Mouse (Mus musculus): ENCODE measurements around the gene Gipc1.

The Gipc1 gene

DNA sequence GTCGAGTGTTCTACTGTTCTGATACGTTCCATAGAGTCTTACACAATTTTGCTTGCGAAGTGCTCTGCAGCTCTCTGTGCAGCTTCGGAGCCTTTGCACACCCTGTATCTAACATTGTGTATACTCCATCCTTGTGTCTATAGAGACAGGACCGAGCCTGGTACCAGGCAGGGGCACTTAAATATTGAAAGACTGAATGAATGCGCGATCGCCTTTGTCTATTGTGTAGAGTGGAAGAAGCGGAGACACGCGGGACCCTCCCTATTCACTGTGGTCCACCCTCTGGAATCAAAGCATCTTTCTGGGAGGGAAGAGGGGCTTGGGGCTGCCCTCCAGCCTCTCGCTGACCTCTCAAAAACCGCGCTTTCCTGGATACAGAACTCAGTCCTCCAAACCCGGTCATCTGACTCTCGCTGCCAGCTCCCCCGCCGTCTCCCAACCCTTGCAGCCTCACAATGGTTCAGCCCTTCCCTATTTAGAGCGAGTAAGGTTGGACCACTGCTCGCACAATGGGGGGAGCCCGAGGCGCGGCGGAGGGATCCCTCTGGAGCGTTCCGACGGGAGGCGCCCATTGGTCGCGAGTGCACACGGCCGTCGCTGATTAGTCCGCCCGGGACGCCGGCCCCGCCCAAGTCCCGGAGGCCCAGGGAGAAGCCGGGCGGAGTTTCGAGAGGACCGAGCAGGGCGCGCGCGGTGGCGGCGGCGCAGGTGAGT, at the start of gene Gipc1:
TSS of gene Gipc1 (plus strand) at position 648 of the 714 bp plus-strand sequence.
- peak; percentile 92 for DNase-seq (ENCODE audit: low spot score)

- DNase-seq (ENCODE audit: low spot score), result peak; percentile 98
Measured at GRCm38 (mm10) chr8:83607661-83608397, 44.6 kb upstream of the Gipc1 start, which contains the start of the genes Tecr and Dnajb1. TSS of gene Tecr (minus strand) at chr8:83607971. TSS of gene Dnajb1 (plus strand) at chr8:83608193.

GRCm38 (mm10) chr8:83608398-83608829, 44.1 kb upstream of the Gipc1 start:
- peak; percentile 65 for DNase-seq (ENCODE audit: low spot score)

DNA sequence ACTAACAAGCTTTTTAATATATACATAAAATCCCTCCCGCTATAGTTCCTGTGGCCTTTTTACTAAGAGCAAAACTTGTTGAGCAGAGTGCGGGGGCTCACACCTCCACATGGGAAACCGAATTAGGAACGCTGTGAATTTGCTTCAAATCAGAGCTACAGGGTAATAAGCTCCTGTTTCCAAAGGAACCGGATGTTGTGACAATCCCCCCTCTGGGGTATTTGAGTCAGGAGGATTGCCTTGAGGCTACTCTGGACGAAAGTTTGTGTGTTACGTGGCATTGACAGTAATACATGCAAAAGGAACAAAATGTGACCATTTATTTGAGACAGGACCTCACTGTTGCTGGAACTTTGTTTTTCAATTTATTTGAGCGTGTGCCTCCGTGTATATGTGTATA, 43.4 kb upstream of the Gipc1 start:
- DNase-seq (ENCODE audit: low spot score), result no peak

DNA sequence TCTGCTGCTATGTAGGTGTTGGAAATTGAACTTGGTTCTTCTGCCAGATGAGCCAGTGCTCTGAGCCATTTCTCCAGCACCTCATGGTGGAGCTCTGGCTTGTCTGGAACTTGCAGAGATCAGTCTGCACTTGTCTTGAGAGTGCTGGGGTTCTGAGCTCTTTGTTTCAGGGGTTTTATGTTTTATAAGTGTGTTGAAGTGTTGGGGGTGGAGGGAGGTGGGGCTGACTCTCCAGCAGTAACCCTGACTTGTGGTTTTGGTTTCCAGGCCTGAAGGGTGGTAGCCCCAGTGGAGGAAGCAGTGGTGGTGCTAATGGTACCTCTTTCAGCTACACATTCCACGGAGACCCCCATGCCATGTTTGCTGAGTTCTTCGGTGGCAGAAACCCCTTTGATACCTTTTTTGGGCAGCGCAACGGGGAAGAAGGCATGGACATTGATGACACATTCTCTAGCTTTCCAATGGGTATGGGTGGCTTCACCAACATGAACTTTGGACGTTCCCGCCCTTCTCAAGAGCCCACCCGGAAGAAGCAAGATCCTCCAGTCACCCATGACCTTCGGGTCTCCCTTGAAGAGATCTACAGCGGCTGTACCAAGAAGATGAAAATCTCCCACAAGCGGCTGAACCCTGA, 42.8 kb upstream of the Gipc1 start:
- no peak for DNase-seq (ENCODE audit: low spot score)

DNA sequence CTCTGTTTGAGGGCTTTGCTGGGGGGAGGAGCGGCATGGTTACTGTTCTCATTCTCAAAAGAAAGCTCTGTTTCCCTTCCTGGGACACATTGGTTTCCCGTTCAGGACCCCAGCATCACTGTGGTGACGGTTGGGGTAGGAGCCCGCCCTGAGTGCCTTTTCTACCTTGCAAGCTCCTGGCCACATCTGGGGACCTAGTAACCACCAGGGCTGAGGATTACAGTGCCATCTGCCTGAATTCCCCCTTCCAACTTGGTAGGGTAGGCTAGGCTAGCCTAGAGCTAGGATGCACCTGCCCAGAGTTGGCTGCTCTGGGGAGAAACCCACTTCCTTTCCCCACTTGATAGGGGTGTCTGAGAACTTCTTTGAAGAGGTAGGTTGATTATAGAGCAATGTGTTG, 40.6 kb upstream of the Gipc1 start:
- no peak for DNase-seq (ENCODE audit: low spot score)

- DNase-seq (ENCODE audit: low spot score), result no peak
Measured at GRCm38 (mm10) chr8:83613695-83614094, 38.8 kb upstream of the Gipc1 start.

- no peak for DNase-seq (ENCODE audit: low spot score)
Measured at GRCm38 (mm10) chr8:83616625-83617024, 35.9 kb upstream of the Gipc1 start.

GRCm38 (mm10) chr8:83617111-83617510, 35.4 kb upstream of the Gipc1 start:
- DNase-seq (ENCODE audit: low spot score), result no peak

GRCm38 (mm10) chr8:83618566-83618965, 33.9 kb upstream of the Gipc1 start:
- no peak for DNase-seq (ENCODE audit: low spot score)

- no peak for DNase-seq (ENCODE audit: low spot score)
Measured at GRCm38 (mm10) chr8:83619568-83620285, 32.8 kb upstream of the Gipc1 start.

DNA sequence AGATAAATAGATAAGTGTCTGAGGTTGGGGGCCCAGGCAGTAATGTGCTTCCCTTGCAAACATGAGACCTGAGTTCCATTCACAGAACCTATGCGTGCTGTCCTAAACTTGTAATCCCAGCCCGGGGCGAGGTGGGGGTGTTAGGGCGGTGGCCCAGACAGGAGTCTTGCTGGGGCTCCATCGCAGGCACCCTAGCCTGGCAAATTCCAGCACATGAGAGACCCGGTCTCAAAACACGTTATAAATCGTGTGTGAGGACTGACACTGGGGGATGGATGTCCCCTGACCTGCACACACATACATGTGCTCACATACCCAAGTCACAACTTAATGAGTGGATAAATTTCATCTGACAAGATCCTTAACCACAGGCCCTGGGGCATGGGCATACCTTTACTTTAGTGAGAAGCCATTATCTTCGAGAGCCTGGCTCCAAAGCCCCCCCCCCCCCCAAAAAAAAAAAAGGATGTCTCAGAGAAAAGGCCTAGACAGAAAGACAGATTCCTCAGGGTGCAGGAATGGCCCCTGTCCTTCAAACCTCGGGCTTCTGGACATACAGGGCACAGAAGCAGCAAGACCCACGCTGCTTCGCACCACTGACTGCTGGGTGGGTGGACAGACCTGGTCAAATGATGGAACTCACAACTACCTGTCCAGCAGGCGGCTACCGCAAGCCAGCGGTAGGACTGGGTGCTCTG, 30.6 kb upstream of the Gipc1 start:
- no peak for DNase-seq (ENCODE audit: low spot score)

DNA sequence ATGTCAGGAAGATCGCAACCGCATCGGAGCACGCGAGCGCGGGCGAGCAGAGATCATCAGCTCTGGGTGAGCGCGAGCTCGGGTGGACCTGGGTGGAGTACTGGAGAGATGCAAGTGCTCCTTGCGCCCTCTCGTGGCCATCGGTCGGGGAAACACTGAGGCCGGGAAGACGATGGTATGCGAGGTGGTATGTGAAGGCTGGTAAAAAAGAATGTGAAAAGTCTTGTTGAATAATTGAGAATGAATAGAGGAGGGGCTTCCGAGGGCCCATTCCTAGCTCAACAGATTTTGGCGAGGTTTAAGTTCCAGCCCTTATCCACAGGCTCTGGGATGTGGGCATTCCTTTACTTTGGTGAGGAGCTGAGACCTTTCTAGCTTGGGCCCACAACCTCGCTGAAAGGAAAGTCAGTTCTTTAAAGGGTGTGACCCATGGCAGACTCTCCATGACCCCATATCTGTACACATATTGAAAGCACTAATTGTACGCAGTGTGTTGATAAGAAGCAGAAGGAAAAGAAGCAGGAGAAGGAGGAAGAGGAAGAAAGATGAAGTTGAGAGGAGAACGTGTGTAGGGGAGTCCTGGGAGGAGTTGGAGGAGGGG, 30.0 kb upstream of the Gipc1 start:
- peak; percentile 69 for DNase-seq (ENCODE audit: low spot score)

DNA sequence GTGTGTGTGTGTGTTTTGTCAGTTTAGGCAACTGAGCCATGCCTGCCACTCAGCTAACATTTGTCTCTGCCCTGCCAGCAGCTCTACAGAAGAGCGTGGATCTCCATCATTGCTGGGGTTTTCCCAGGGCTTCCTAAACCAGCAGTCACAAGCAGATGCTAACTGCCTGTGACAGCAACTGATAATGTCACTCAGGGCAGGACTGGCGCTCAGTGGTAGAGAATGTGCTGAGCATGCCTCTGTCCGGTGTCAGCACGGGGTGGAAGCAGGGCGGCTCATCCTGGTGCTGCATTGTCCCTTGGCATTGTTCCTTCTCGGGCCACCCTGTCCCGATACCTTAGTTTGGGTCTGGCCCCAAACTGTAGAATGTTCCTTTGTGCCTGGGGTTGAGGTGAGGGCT, 28.9 kb upstream of the Gipc1 start:
- no peak for DNase-seq (ENCODE audit: low spot score)

GRCm38 (mm10) chr8:83624739-83625138, 27.7 kb upstream of the Gipc1 start:
- DNase-seq (ENCODE audit: low spot score), result no peak

GRCm38 (mm10) chr8:83625676-83626299, 26.7 kb upstream of the Gipc1 start:
- DNase-seq (ENCODE audit: low spot score), result no peak

GRCm38 (mm10) chr8:83632083-83632707, 20.3 kb upstream of the Gipc1 start:
- no peak for DNase-seq (ENCODE audit: low spot score)

GRCm38 (mm10) chr8:83638856-83639255, 13.6 kb upstream of the Gipc1 start:
- DNase-seq (ENCODE audit: low spot score), result no peak

DNA sequence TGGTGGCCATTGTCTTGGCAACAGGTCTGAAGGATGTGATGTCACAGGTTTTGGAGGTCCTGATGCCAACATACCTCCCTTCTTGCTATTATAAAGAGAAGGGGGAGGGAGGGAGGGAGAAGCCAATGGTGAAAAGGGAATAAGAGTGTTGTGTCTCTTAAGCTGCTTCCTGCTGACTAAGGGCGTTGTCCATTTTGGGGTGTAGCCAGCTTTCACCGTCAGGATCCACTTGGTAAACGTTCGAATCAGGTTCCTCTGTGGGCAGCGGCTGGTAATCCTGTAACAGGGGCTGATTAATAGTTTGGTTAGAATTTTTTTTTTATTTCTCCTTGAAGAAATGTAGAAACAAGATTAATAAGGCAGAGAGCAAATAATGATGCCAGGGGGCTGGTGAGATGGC, 12.8 kb upstream of the Gipc1 start:
- no peak for DNase-seq (ENCODE audit: low spot score)

- no peak for DNase-seq (ENCODE audit: low spot score)
Measured at GRCm38 (mm10) chr8:83647511-83647910, 5.0 kb upstream of the Gipc1 start.
